Mouse (Mus musculus) MEL (cell line): ENCODE measurements around the gene Gpx3.
"Not testable (repeated sequence)": the region's sequence is repeated elsewhere in the genome, so short reads cannot be mapped to it uniquely, and the experiment has no call there.

ENCODE experiments used
- CTCF ChIP-seq, 3 experiments: IDR thresholded peaks in 2 of 3; conservative IDR thresholded peaks in 1 of 3; 2 replicates each; pipeline ENCODE4 v1.5.1; 2011 to 2012; ENCODE audit warnings: low read length in 3 of 3, low read depth in 2 of 3, mild to moderate bottlenecking in 2 of 3, improper control_type of control experiment in 1 of 3, inconsistent platforms in 1 of 3, mixed read lengths in 1 of 3, moderate library complexity in 1 of 3; ENCODE audit not compliant: control insufficient read depth in 1 of 3, insufficient read depth in 1 of 3, poor library complexity in 1 of 3, severe bottlenecking in 1 of 3
- EP300 ChIP-seq, 2 experiments: IDR thresholded peaks; 2 replicates each; pipeline ENCODE4 v1.6.1; 2011; ENCODE audit warnings: improper control_type of control experiment in 2 of 2, low read length in 2 of 2, low read depth in 1 of 2, mild to moderate bottlenecking in 1 of 2
- ETS1 ChIP-seq: IDR thresholded peaks from 2 replicates; pipeline ENCODE4 v1.6.1; 2012; ENCODE audit warnings: low read depth, mild to moderate bottlenecking, inconsistent platforms, low read length, improper control_type of control experiment, moderate library complexity
- GATA1 ChIP-seq: IDR thresholded peaks from 2 replicates; pipeline ENCODE4 v1.6.1; 2011; ENCODE audit warnings: low read depth, low read length, improper control_type of control experiment
- HCFC1 ChIP-seq: IDR thresholded peaks from 2 replicates; pipeline ENCODE4 v1.6.1; 2012; ENCODE audit warnings: low read depth, mild to moderate bottlenecking, inconsistent platforms, low read length, improper control_type of control experiment, moderate library complexity
- POLR2A ChIP-seq, 2 experiments: IDR thresholded peaks; 2 replicates each; pipeline ENCODE4 v1.6.1; 2011 to 2012; ENCODE audit warnings: low read length in 2 of 2, mild to moderate bottlenecking in 2 of 2, control low read depth in 1 of 2, improper control_type of control experiment in 1 of 2, low read depth in 1 of 2, moderate library complexity in 1 of 2; ENCODE audit not compliant: control insufficient read depth in 1 of 2, insufficient read depth in 1 of 2, poor library complexity in 1 of 2
- RCOR1 ChIP-seq: IDR thresholded peaks from 2 replicates; pipeline ENCODE4 v1.6.1; 2012; ENCODE audit warnings: low read depth, mild to moderate bottlenecking, inconsistent platforms, low read length, improper control_type of control experiment
- SIN3A ChIP-seq: IDR thresholded peaks from 2 replicates; pipeline ENCODE4 v1.6.1; 2012; ENCODE audit warnings: low read length, improper control_type of control experiment, inconsistent platforms
- TAL1 ChIP-seq: IDR thresholded peaks from 2 replicates; pipeline ENCODE4 v1.6.1; 2012; ENCODE audit warnings: mild to moderate bottlenecking, inconsistent platforms, low read length, moderate library complexity, mixed read lengths
- TCF12 ChIP-seq: IDR thresholded peaks from 2 replicates; pipeline ENCODE4 v1.6.1; 2014; ENCODE audit warnings: low read depth, mild to moderate bottlenecking, inconsistent platforms, low read length, improper control_type of control experiment, moderate library complexity
- ZKSCAN1 ChIP-seq: IDR thresholded peaks from 2 replicates; pipeline ENCODE4 v1.6.1; 2012; ENCODE audit warnings: low read depth, mild to moderate bottlenecking, inconsistent platforms, low read length, improper control_type of control experiment, moderate library complexity

DNA sequence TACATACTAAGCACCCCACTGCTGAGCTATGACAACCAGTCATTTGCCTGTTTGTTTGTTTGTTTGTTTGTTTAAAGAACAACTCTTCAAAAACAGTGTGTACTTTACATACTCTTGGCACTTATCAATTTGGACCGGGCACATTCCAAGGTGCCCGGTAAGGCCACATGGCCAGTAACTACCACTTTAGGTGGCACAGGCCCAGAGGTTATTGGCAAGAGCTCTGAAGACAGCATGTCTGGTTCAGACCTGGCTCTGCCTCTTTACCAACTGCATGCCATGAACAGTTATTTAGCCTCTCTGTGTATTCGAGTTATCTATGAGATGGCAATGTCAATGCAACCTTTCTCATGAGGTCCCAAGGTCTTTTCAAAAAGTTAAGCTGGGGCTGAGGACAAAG lies 5.6 kb upstream of the Gpx3 start:
- not testable (repeated sequence) for TF ChIP-seq POLR2A (IDR thresholded peaks at IDR 0.05; ENCODE audit: control insufficient read depth in 1 of 2, insufficient read depth in 1 of 2, low read depth in 1 of 2, low read length in 2 of 2, poor library complexity in 1 of 2); CTCF (IDR thresholded peaks at IDR 0.05 in 2 of 3, conservative IDR thresholded peaks at IDR 0.05 in 1 of 3; ENCODE audit: control insufficient read depth in 1 of 3, insufficient read depth in 1 of 3, low read depth in 2 of 3, low read length in 3 of 3, poor library complexity in 1 of 3, severe bottlenecking in 1 of 3); HCFC1; ETS1; TCF12; SIN3A; EP300 (IDR thresholded peaks at IDR 0.05; ENCODE audit: low read depth in 1 of 2, low read length in 2 of 2); ZKSCAN1; RCOR1; TAL1; GATA1
